Mouse (Mus musculus) CH12.LX (cell line): Measurements from ENCODE around the gene Olfr691. TPM values are rescaled to one million over a fixed set of nuclear protein-coding genes. Genes with fewer than 3 reads are reported as not detected.

Experiments used
- DNase-seq: peaks from one replicate; pipeline ENCODE4 v3.0.0-alpha.2; 2013; ENCODE audit errors: extremely low read depth
- H3K27ac ChIP-seq: 2 replicates; pipeline ENCODE4 v1.5.1; 2012; ENCODE audit warnings: low read depth, mild to moderate bottlenecking, control low read depth, moderate library complexity; ENCODE audit not compliant: insufficient read depth
- H3K27me3 ChIP-seq: replicated peaks from 2 replicates; pipeline ENCODE3; 2012; ENCODE audit warnings: inconsistent platforms
- H3K36me3 ChIP-seq, 2 experiments: replicated peaks in 1 of 2; 2 replicates each; pipeline versions ENCODE3 to v1.6.1; 2012; ENCODE audit warnings: inconsistent platforms in 1 of 2, low read length in 1 of 2, mild to moderate bottlenecking in 1 of 2, mixed read lengths in 1 of 2, moderate library complexity in 1 of 2; ENCODE audit not compliant: control insufficient read depth in 1 of 2, insufficient read depth in 1 of 2
- H3K4me1 ChIP-seq, 2 experiments: 2 replicates each; pipeline ENCODE4 v1.6.1; 2012; ENCODE audit warnings: inconsistent platforms in 1 of 2, moderate library complexity in 1 of 2; ENCODE audit not compliant: insufficient read depth in 2 of 2, control insufficient read depth in 1 of 2
- H3K4me2 ChIP-seq: 2 replicates; pipeline ENCODE4 v1.6.1; 2012; ENCODE audit warnings: low read depth, mild to moderate bottlenecking, control low read depth; ENCODE audit not compliant: poor library complexity, insufficient read depth, severe bottlenecking
- H3K4me3 ChIP-seq, 3 experiments: fragments of 150-350 bp in 1 of 3; sonication (generic) in 1 of 3; replicated peaks in 1 of 3; 2 replicates each; pipeline versions ENCODE3 to v1.5.1; 2011 to 2012; ENCODE audit warnings: low read depth in 2 of 3, low read length in 2 of 3, mild to moderate bottlenecking in 2 of 3, moderate library complexity in 2 of 3, control low read depth in 1 of 3, improper control_type of control experiment in 1 of 3, inconsistent platforms in 1 of 3, mixed read lengths in 1 of 3; ENCODE audit not compliant: poor library complexity in 1 of 3
- H3K79me2 ChIP-seq: replicated peaks from 2 replicates; pipeline ENCODE4 v1.6.1; 2012; ENCODE audit warnings: mild to moderate bottlenecking, moderate library complexity; ENCODE audit not compliant: control insufficient read depth, poor library complexity, insufficient read depth, severe bottlenecking; ENCODE audit errors: extremely low read depth
- H3K9ac ChIP-seq: 2 replicates; pipeline ENCODE4 v1.6.1; 2012; ENCODE audit warnings: low read depth, mild to moderate bottlenecking, control low read depth, moderate library complexity; ENCODE audit not compliant: insufficient read depth
- H3K9me3 ChIP-seq: replicated peaks from 2 replicates; pipeline ENCODE3; 2012; ENCODE audit warnings: low read length, inconsistent platforms, mixed read lengths
- BHLHE40 ChIP-seq: IDR thresholded peaks from 2 replicates; pipeline ENCODE4 v1.6.1; 2011; ENCODE audit warnings: mild to moderate bottlenecking, low read depth, low read length, improper control_type of control experiment
- CHD2 ChIP-seq: IDR thresholded peaks from 2 replicates; pipeline ENCODE4 v1.6.1; 2011; ENCODE audit warnings: low read length, improper control_type of control experiment
- CTCF ChIP-seq, 2 experiments: IDR thresholded peaks in 1 of 2; conservative IDR thresholded peaks in 1 of 2; 2 replicates each; pipeline ENCODE4 v1.5.1; 2011 to 2012; ENCODE audit warnings: low read depth in 2 of 2, low read length in 2 of 2, improper control_type of control experiment in 1 of 2, inconsistent platforms in 1 of 2, mild to moderate bottlenecking in 1 of 2, moderate library complexity in 1 of 2
- ELF1 ChIP-seq: IDR thresholded peaks from 2 replicates; pipeline ENCODE4 v1.6.1; 2014; ENCODE audit warnings: low read depth, mild to moderate bottlenecking, inconsistent platforms, low read length, improper control_type of control experiment
- EP300 ChIP-seq: IDR thresholded peaks from 2 replicates; pipeline ENCODE4 v1.6.1; 2011; ENCODE audit warnings: low read length, improper control_type of control experiment
- IRF4 ChIP-seq: IDR thresholded peaks from 2 replicates; pipeline ENCODE4 v1.6.1; 2014; ENCODE audit warnings: low read depth, mild to moderate bottlenecking, inconsistent platforms, low read length, improper control_type of control experiment
- JUN ChIP-seq: IDR thresholded peaks from 2 replicates; pipeline ENCODE4 v1.6.1; 2011; ENCODE audit warnings: low read depth, mild to moderate bottlenecking, low read length, improper control_type of control experiment, moderate library complexity; ENCODE audit not compliant: insufficient read depth
- JUND ChIP-seq: conservative IDR thresholded peaks from 2 replicates; pipeline ENCODE4 v1.6.1; 2011; ENCODE audit warnings: low read depth, low read length, improper control_type of control experiment
- MAFK ChIP-seq: IDR thresholded peaks from 2 replicates; pipeline ENCODE4 v1.6.1; 2011; ENCODE audit warnings: low read length, improper control_type of control experiment; ENCODE audit not compliant: insufficient replicate concordance
- MAX ChIP-seq: IDR thresholded peaks from 2 replicates; pipeline ENCODE4 v1.6.1; 2011; ENCODE audit warnings: low read length, improper control_type of control experiment
- MAZ ChIP-seq: IDR thresholded peaks from 2 replicates; pipeline ENCODE4 v1.6.1; 2012; ENCODE audit warnings: low read depth, mild to moderate bottlenecking, inconsistent platforms, low read length, improper control_type of control experiment, moderate library complexity
- MYC ChIP-seq: IDR thresholded peaks from 2 replicates; pipeline ENCODE4 v1.6.1; 2011; ENCODE audit warnings: low read depth, mild to moderate bottlenecking, improper control_type of control experiment, low read length
- NELFE ChIP-seq: IDR thresholded peaks from 2 replicates; pipeline ENCODE4 v1.6.1; 2011; ENCODE audit warnings: low read depth, low read length, improper control_type of control experiment
- NRF1 ChIP-seq: IDR thresholded peaks from 2 replicates; pipeline ENCODE4 v1.6.1; 2014; ENCODE audit warnings: low read depth, mild to moderate bottlenecking, inconsistent platforms, low read length, improper control_type of control experiment, moderate library complexity
- PAX5 ChIP-seq: IDR thresholded peaks from 2 replicates; pipeline ENCODE4 v1.6.1; 2012; ENCODE audit warnings: low read length, inconsistent platforms, mixed read lengths
- POLR2A ChIP-seq: IDR thresholded peaks from 2 replicates; pipeline ENCODE4 v1.6.1; 2011; ENCODE audit warnings: low read depth, mild to moderate bottlenecking, improper control_type of control experiment, low read length
- RAD21 ChIP-seq: IDR thresholded peaks from 2 replicates; pipeline ENCODE4 v1.6.1; 2011; ENCODE audit warnings: low read depth, mild to moderate bottlenecking, low read length, improper control_type of control experiment, moderate library complexity
- SIN3A ChIP-seq: IDR thresholded peaks from 2 replicates; pipeline ENCODE4 v1.6.1; 2012; ENCODE audit warnings: low read length, improper control_type of control experiment, inconsistent platforms
- SMC3 ChIP-seq: IDR thresholded peaks from 2 replicates; pipeline ENCODE4 v1.6.1; 2011; ENCODE audit warnings: low read depth, low read length, improper control_type of control experiment
- TBP ChIP-seq: conservative IDR thresholded peaks from 2 replicates; pipeline ENCODE4 v1.6.1; 2011; ENCODE audit warnings: low read depth, low read length, improper control_type of control experiment
- TCF12 ChIP-seq: IDR thresholded peaks from 2 replicates; pipeline ENCODE4 v1.6.1; 2014; ENCODE audit warnings: low read depth, mild to moderate bottlenecking, inconsistent platforms, low read length, improper control_type of control experiment
- USF2 ChIP-seq: conservative IDR thresholded peaks from 2 replicates; pipeline ENCODE4 v1.6.1; 2011; ENCODE audit warnings: low read depth, low read length, improper control_type of control experiment
- ZC3H11A ChIP-seq: IDR thresholded peaks from 2 replicates; pipeline ENCODE4 v1.6.1; 2012; ENCODE audit warnings: low read depth, mild to moderate bottlenecking, inconsistent platforms, low read length, improper control_type of control experiment
- ZKSCAN1 ChIP-seq: IDR thresholded peaks from 2 replicates; pipeline ENCODE4 v1.6.1; 2012; ENCODE audit warnings: low read depth, inconsistent platforms, low read length, improper control_type of control experiment, borderline replicate concordance
- ZMIZ1 ChIP-seq: IDR thresholded peaks from 2 replicates; pipeline ENCODE4 v1.6.1; 2012; ENCODE audit warnings: low read depth, mild to moderate bottlenecking, inconsistent platforms, low read length, improper control_type of control experiment
- ZNF384 ChIP-seq: IDR thresholded peaks from 2 replicates; pipeline ENCODE4 v1.6.1; 2012; ENCODE audit warnings: low read depth, low read length, improper control_type of control experiment, inconsistent platforms
- dilution Hi-C: fragments of 300-500 bp; cut with MboI; formaldehyde crosslinking; loops from 2 replicates; pipeline ENCODE4 v1.14.3; 2020; ENCODE audit warnings: low sequenced_read_pairs; ENCODE audit not compliant: extremely low pct_unique_long_range_greater_than_20kb, extremely low pct_ligation_motif_present
- in situ Hi-C: fragments of 300-500 bp; cut with MboI; formaldehyde crosslinking; loops from 3 replicates; pipeline ENCODE4 v1.14.3; 2019; ENCODE audit warnings: low sequenced_read_pairs, low pct_ligation_motif_present, low pct_unique_long_range_greater_than_20kb, mixed read lengths
- polyA plus RNA-seq: library from polyadenylated mRNA; unstranded; fragments of >175 nt; gene quantifications from 2 replicates; pipeline ENCODE4 v1.2.1, GENCODE M21; 2012; ENCODE audit warnings: low read depth; ENCODE audit not compliant: insufficient read length
- total RNA-seq, 2 experiments: library from RNA; depleted of rRNA; stranded (reverse); fragments of 300-350 nt in 1 of 2; fragments of >200 nt in 1 of 2; gene quantifications; 2 replicates each; pipeline ENCODE4 v1.2.3; 2012 to 2014

Olfr691 gene
- not detected in 2 replicates for total RNA-seq (2012; rRNA removed)
- not detected in 2 replicates for total RNA-seq (2014; rRNA removed)
- polyA plus RNA-seq: not detected in 2 replicates

DNA sequence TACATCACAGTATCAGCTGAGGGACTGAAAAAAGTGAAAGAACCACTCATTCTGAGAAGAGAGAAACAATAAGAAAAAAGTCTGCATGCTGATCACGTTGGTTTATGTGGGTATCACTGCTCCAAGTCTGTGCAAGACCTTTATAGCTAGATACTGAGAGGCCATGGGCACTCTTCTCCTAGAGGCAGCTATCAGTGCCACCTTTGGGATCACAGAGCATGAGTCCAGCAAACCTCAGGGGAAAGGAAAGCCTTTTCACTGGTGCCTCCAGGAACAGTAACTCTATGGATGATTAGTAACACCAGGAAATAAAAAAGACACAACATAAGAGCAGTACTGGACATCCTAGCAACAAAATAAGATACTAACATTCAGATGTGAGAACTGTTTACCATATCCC, at the start of gene Olfr691:
Gene Olfr691, minus strand, starts transcription at position 101 of the 400 bp plus-strand sequence.
- Histone ChIP-seq H3K9me3 (no peaks in the 10 kb centered on the region), H3K4me2 (no peak within 1 kb of the TSS), H3K27ac (no peak within 1 kb of the TSS), H3K36me3 (no peaks in the 10 kb centered on the region), H3K4me1 (no peaks in the 10 kb centered on the region), H3K4me3 (no peak within 1 kb of the TSS), H3K27me3 (peaks cover 1% of the 10 kb centered on the region), H3K9ac (no peak within 1 kb of the TSS), H3K79me2 (no peaks in the 10 kb centered on the region)
- dilution Hi-C loops: no loop called here
- DNase-seq: peak; percentile 0
- in situ Hi-C loops: no loop called here
- TF ChIP-seq BHLHE40 (peak; percentile 39; the same call in 1 of the 2 replicates), NRF1 (no peak)

DNA sequence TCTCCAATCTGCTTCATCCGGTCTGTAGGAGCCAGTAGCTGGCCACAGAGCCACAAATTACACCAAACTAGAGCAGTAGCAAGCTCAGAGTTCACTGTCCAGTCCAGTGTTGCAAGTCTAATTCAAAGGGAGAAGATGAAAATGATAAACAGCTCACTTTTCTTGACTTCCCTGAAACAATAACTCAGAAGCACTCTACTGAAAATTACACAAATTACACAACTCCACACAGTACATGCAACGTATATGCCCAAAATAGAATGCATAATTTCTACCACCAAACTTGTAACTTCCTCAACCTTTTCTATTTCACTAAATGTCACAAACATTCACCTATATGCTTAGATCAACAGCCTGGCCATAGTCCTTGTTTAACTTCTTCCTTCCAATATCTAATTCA, 48.2 kb upstream of the Olfr691 start:
- in situ Hi-C loops (no loop called here), dilution Hi-C loops (no loop called here)
- TF ChIP-seq JUN (no peak), NRF1 (no peak), TCF12 (no peak), ZMIZ1 (no peak), ZC3H11A (no peak), ZNF384 (no peak), MYC (no peak), MAZ (no peak), ELF1 (no peak), EP300 (no peak), SMC3 (no peak), CTCF (conservative IDR thresholded peaks at IDR 0.05 in 1 of 2, IDR thresholded peaks at IDR 0.05 in 1 of 2; ENCODE audit: low read depth in 2 of 2, low read length in 2 of 2) (no peak), MAX (no peak), USF2 (no peak)
- no peak for DNase-seq
- no peaks in the 10 kb centered on the region for H3K79me2 ChIP-seq
- H3K27me3 ChIP-seq: no peaks in the 10 kb centered on the region
- H3K4me1 ChIP-seq: no peaks in the 10 kb centered on the region
- H3K36me3 ChIP-seq: peaks cover 22 to 38% of the 10 kb centered on the region in 2 experiments
- H3K27ac ChIP-seq: no peak overlapping the region
- H3K4me3 ChIP-seq: no peak overlapping the region
- H3K9ac ChIP-seq: no peak overlapping the region
- no peak overlapping the region for H3K4me2 ChIP-seq
- H3K9me3 ChIP-seq: no peaks in the 10 kb centered on the region

DNA sequence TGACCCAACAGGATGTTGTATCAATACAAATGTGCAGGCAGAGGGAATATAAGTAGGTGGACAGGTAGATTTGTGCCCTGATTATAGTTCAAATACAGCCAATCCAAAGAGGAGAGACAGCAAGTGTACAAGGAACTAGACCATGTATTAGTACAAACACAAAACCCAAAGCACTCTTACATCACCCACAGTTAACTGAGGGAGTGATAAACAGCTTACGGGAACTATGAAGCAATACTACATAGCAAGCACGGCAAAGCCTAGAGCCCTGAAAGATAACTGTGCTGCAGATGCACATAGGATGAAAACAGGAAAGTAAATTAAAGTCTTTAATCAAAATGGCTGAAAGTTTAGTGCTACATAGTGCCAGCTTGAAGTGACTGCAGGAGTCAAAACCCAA, 45.6 kb upstream of the Olfr691 start:
- H3K79me2 ChIP-seq: no peaks in the 10 kb centered on the region
- no peak overlapping the region for H3K4me2 ChIP-seq
- dilution Hi-C loops (no loop called here), in situ Hi-C loops (loop anchor here (10.0 kb wide), 1 partner anchor 53 kb away; the partner anchor contains the start of gene Olfr690)
- peaks cover 37 to 62% of the 10 kb centered on the region in 2 experiments for H3K36me3 ChIP-seq
- H3K27ac ChIP-seq: no peak overlapping the region
- TF ChIP-seq ZMIZ1: no peak
- no peak for TF ChIP-seq CHD2
- TF ChIP-seq SIN3A: no peak
- TF ChIP-seq NRF1: no peak
- TF ChIP-seq IRF4: no peak
- TF ChIP-seq JUND: no peak
- TF ChIP-seq TBP: no peak
- no peak for TF ChIP-seq MAFK
- no peak for TF ChIP-seq JUN
- TF ChIP-seq NELFE: no peak
- TF ChIP-seq PAX5: no peak
- no peak for TF ChIP-seq SMC3
- no peak for TF ChIP-seq ZKSCAN1
- TF ChIP-seq MAX: no peak
- no peak for TF ChIP-seq POLR2A
- TF ChIP-seq CTCF (conservative IDR thresholded peaks at IDR 0.05 in 1 of 2, IDR thresholded peaks at IDR 0.05 in 1 of 2; ENCODE audit: low read depth in 2 of 2, low read length in 2 of 2): no peak
- no peak for TF ChIP-seq RAD21
- TF ChIP-seq TCF12: no peak
- no peak for TF ChIP-seq USF2
- H3K9me3 ChIP-seq: no peaks in the 10 kb centered on the region
- H3K27me3 ChIP-seq: no peaks in the 10 kb centered on the region
- H3K4me3 ChIP-seq: no peak overlapping the region
- no peaks in the 10 kb centered on the region for H3K4me1 ChIP-seq
- no peak for DNase-seq
- H3K9ac ChIP-seq: no peak overlapping the region
